Mouse (Mus musculus) thymus, postnatal 14 days (tissue): Measurements from ENCODE around the gene Serpinb9d.
"Not testable (repeated sequence)": the region's sequence is repeated elsewhere in the genome, so short reads cannot be mapped to it uniquely, and the experiment has no call there.

ENCODE experiments used
- DNase-seq: peaks from one replicate; pipeline ENCODE4 v3.0.0; 2021

Serpinb9d gene

DNA sequence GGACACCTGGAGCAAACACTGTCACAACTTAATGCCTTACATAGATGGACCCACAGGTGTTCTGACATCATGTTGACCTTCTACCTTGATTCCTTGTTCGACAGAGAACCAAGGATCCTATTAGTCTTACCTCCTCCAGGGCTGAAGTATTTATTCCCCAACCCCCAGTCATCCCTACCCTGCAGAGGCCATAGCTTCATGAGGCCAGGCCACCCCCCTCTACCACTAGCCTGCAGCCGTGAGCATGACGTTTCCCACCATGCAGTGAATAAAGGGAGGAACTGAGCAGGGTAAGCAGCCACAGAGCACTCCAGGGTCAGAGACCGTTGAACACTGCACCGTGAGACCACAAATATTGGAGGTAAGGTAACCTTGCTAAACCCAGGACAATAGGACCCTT, at the start of gene Serpinb9d:
Gene Serpinb9d, plus strand, starts transcription at position 301 of the 400 bp plus-strand sequence.
- no peak for DNase-seq

DNA sequence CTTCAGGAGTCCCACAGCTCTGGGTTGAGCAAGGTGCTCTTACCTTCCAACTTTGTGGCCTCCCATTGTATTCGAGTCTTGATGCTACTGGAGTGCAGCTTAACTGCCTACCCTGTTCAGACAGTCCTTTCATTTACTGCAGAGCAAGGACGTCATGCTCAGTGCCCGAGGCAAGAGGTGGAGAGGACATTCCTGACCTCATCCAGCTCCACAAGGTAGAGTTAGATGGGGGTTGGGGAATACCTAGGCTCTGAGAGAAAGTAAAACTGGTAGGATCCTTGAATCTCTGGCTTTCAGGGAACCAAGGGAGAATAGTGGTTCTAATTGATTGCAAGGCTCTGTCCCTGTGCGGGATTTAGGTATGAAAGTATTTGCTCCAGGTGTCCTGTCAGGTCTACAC, 33.1 kb upstream of the Serpinb9d start, which contains the start of gene Serpinb9c:
Gene Serpinb9c, minus strand, starts transcription at position 101 of the 400 bp plus-strand sequence.
- no peak for DNase-seq

DNA sequence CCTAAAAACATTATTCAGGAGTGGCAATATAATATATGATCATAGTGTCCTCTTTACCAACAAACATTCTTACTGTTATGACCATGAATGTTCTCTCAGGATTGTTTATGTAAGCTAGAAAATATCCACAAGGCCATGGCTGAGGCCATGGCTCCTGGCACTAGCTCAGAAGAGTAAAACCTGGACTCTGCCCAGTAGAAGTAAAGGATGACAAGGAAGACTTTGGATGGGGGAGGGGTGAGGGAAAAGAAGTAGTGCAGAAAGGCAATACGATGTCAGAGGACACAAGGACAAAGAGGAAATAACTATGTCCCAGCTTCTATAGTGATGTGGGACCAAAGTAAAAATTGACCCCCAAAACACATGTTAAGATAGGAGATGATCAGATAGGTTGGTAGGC, 2.3 kb upstream of the Serpinb9d start:
- not testable (repeated sequence) for DNase-seq

DNA sequence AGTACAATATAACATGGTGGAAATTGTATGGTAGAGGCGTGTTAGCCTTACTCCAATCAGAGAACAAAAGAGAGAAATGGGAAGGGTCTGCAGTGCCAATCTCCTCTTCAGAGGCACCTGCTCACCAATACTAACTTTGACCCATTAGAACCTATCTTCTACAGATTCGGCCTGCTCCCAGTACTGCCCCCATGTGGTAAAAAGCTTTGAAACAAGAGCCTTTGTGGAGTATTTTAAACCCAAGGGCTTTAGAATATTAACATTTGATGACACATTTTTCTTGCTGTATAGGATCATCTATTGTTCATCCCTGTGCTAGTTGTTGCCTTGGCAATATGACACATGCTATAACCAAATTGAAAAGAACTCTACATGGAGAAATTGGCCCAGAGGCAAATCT, 7.0 kb downstream of the Serpinb9d start:
- no peak for DNase-seq

DNA sequence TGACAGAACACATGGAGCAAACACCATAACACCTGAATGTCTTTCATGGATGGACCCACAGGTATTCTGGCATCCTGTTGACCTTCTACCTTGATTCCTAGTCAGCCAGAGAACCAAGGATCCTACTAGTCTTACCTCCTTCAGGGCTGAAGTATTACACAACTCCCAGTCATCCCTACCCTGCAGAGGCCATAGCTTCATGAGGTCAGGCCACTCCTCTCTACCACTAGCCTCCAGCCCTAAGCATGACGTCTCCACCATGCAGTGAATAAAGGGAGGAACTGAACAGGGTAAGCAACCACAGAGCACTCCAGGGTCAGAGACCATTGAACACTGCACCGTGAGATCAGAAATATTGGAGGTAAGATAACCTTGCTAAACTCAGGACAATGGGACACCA, 56.6 kb downstream of the Serpinb9d start, which contains the start of gene Serpinb9e:
Gene Serpinb9e, plus strand, starts transcription at position 301 of the 400 bp plus-strand sequence.
- DNase-seq: not testable (repeated sequence)
